Mouse (Mus musculus): ENCODE measurements around the gene Kmo. TPM values are rescaled to one million over a fixed set of nuclear protein-coding genes. Genes with fewer than 3 reads are reported as not detected.

Kmo gene
- polyA plus RNA-seq, 1 experiment from 2014 or later, result 3.1 TPM

DNA sequence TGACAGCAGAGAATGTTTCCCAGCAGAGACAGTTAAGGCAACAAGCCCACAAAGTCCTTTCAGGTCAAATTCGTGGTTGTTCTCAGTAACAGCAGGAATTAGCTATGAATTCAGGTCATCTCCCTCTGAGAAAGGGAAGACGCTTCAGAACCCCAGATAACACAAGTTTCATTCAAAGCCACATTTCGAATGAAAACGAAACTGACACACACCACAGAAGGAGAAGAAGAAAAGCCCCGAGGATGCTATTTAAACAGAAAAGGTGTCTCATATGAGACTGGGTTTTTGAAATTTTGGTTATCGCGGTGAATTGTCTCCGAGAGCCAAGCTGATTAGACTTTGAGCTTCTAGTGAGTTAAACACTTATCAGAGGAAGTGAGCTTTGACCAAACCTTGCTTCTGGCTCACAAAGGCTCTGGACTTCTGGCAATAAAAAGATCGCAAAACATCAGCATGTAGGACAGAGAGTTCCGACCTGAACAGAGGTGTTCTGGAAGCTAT lies 11.6 kb downstream of the Kmo start:
- peak; percentile 17 for DNase-seq (ENCODE audit: low spot score)

DNA sequence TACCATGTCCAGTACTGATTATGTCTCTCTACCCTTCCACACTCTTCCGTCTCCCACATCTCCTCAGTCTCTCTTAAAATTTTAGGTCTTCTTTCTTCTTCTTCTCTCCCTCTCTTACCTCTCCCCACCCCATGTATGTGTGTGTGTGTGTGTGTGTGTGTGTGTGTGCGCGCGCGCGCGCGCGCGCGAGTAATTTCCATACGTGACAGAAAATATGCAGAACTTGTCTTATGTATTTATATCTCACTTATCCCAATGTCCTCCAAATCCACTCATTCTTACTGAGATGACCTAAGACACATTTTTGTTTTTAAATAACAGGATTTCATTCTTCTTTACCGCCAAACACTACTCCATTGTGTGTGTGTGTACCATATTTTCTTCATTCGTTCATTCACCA lies 12.3 kb downstream of the Kmo start:
- DNase-seq (ENCODE audit: low spot score), result no peak

DNA sequence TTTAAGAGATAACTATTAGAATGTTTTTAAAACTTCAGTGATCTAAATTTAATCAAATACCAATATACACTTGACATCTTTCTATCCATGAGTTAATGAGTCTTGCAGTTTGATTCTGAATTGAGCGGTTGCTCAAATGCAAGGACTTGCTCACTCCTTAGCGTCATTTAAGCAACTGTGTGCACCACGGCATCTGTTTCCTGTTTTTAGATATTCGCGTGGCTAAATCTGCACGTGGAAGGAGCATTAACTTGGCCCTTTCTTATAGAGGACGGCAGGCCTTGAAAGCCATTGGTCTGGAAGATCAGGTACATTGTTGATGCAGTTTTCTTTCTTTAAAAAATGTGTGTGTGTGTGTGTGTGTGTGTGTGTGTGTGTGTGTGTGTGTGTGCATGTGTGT lies 17.5 kb downstream of the Kmo start:
- peak; percentile 34 for DNase-seq (ENCODE audit: low spot score)

DNA sequence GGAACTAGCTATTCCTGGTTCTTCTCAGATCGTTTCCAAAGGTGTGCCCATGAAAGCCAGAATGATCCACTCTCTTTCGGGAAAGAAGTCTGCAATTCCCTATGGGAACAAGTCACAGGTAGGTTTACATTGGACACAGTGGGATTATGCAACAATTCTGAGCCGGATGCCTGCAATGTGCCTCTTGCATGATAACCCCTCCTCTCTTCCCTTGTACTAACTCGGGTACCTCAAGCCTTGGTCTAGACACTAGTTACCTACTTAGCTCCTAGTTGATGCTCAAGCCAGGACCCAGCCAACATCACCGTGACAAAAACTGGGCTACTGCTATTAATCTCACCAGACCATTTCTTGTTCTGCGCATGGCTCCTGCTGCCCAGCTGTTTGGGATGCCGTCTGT lies 18.9 kb downstream of the Kmo start:
- no peak for DNase-seq (ENCODE audit: low spot score)

DNA sequence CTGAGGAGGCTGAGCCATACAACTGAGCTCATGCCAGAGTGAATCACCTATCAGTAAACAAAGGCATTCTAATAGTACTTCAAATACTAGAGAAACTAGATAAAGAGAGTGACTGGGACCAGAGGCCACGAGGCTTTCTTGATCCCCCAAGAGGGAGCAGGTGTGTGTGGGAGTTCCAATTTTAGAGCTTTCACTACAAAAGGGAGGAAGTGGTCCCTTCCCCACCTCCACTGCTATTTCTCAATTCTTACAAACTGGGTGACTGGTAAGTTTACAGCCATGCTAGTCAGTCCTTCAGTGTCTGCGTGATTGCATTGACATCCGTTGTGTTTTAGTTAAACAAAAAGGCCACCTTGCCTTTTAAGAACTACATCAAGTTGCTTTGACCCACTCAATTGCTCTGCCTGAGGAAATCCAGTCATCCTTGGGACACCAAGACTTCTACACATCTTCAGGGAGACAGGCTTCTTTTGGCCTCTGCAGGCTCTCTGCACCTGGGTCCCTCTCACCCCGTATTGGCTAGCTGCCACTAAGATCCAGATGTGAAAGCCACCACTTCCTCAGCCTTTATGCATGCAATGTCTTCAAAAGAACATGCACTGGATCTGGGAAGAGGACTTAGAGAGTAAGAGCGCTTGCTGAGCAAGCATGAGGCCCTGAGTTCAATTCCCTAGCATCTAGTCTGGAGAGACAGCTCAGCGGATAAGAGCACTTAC lies 20.4 kb downstream of the Kmo start:
- peak; percentile 79 for DNase-seq (ENCODE audit: low spot score)

DNA sequence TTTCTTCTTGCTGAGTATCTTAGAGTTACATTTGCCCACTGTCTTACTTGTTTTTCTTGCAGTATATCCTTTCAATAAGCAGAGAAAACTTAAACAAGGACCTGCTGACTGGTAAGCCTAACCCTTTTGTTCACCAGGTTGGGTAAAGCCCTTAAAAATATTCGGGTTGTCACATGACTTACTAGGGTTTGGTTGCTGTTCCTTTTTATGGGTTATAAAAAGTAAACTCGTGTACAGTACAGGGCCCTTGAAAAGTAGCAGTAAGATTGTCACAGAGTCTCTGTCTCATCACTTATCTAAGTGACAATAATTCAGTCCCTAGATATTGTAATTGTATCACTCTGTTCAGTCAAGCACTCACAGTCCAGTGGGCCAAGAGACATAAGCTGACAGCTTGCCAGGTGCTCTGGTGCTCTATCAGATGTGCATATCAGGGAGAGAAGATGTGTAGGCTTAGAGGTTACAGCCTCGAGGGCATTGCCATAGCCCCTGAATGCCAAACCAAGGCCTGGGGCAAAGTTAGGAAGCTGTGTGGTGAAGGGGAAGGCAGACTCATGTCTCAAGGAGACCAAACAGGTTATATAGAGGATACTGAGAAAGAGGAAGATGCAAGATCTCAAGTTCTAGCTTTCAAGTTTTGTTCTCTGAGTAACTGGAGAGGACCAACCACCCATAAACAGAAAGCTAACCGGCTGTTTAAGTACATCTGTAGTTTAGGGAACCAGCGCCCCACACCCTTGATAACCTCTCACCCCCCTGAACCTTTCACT lies 23.5 kb downstream of the Kmo start:
- no peak for DNase-seq (ENCODE audit: low spot score)

DNA sequence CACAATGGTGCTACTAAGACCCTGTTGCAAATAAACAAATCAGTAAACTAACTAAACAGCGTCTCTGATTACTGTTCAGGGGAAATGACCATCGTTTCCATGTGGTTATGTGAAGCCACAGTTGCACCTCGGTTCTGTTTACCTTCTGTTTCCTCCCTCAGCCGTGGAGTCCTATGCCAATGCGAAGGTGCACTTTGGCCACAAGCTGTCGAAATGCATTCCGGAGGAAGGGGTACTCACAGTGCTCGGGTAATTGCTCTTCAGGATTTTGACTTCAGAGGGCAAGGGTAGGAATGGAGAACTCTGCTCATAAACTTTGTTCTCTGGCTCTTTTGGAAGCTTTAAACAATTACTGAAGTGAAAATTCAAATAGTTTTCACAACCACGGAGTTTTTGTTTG lies 26.8 kb downstream of the Kmo start:
- no peak for DNase-seq (ENCODE audit: low spot score)

DNA sequence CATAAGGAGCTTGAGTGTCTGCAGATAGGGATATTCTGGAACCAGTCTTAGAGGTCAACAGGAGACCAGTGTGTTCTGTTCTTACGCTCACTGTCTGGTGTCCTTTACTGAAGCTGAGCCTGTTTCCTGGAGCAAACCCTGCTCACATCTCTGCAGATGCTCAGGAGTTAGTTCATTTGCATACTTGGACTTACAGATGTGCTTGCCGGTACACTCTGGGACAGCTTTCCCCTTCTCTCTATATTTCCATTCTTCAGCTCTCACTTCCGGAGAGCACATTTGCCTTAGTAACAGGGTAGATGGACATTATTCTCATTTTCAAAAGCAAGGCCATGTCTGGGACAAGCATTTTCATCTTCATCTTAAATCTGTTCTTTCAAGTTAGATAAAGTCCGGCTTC lies 28.4 kb downstream of the Kmo start:
- no peak for DNase-seq (ENCODE audit: low spot score)

DNA sequence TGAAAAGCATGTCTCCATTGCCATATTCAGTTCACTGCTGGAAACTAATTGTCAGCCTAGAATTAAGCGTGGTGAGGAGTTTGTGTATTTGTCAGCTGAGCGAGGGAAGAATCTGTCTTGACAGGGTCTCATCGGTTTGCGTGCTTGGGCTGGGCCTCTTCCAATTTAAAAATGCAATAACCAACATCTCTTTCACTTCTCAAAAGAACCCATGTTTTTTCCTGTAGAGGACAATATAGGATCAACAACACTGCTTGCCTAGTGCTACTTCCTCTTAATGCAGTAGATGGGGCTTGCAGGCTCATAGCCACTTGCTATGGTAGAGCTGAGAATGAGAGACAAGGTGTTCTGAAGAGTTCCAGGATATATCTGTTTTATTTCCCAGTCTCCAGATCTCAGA lies 39.7 kb downstream of the Kmo start:
- no peak for DNase-seq (ENCODE audit: low spot score)

DNA sequence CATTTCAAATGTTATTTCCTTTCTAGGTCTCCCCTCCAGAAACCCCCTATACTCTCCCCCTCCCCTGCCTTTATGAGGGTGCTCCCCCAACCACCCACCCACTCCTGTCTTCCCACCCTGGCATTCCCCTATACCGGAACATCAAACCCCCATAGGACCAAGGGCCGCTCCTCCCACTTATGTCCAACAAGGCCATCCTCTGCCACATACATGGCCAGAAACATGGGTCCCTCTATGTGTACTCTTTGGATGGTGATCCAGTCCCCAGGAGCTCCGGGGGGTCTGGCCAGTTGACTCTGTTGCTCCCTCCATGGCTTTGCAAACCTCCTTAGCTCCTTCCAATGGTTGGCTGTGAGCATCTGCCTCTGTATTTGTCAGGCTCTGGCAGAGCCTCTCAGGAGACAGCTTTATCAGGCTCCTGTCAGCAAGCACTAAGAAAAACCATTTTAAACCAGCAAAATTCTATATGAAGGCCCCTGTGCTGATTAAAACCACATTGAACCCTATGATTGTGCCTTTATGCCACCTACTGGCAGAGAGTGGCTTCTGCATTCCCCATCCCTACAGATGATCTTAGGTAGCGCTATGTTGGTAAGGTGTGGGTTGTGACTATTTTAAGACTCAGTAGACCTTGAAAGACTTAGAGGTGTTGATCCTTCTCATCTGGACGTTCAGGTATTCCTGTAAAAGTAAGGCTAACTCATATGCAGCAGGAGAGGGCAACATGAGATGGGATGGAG lies 48.7 kb downstream of the Kmo start:
- DNase-seq (ENCODE audit: low spot score), result peak; percentile 73

DNA sequence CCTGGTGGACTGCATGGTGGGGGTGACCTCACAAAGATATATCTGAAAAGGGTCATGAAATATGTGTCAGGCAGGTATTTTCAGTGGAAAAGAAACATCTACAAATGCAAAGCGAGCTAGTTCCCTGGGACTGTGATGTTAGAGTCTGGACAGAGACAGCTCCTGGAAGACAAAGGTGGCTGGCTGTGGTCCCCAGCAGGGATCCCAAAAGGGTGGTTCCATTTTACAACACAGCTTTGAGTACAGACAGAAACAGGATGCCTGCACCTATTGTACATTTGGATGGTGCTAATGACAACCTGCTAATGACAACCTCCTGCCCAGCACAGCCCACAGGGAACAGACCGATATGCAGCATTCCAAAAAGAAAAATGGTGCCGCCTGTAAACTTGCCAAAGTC lies 49.3 kb downstream of the Kmo start:
- DNase-seq (ENCODE audit: low spot score), result no peak

DNA sequence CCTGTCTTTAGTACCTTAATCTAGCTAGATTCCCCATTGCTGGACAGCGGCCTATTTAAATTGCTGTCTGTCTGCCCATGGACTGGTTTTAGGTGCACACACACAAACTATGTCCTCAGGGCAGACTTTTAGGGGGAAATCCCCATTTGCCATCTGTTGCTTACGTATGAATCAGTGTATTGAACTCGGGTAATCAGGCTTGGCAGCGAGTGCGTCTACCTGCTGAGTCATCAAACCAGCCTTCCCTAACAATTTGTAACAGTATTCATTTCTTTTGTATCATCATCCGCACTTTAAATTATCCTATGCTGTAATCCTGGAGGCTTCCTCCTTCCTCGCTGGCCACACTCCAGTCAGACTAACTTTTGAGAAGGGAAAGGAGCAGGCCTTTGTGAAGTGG lies 49.9 kb downstream of the Kmo start:
- no peak for DNase-seq (ENCODE audit: low spot score)

DNA sequence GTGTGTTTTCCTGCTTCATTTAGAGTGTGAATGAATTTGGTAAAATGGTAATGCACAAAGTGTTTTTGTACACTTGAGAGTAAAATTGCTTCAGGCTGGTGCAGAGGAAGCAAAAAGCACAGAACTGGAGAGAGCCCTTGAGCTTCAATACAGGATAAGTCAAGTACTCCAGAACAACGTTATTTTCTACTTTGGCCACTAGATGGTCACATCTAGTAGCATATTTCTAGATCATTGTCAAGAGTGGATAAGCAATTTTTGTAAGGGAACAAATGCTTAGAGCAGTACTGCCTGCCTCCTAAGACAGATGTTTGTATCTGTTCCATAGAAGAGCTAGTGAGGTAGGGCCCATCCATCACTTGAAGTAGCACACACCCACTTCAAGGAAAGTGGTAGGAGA lies 51.4 kb downstream of the Kmo start:
- no peak for DNase-seq (ENCODE audit: low spot score)

DNA sequence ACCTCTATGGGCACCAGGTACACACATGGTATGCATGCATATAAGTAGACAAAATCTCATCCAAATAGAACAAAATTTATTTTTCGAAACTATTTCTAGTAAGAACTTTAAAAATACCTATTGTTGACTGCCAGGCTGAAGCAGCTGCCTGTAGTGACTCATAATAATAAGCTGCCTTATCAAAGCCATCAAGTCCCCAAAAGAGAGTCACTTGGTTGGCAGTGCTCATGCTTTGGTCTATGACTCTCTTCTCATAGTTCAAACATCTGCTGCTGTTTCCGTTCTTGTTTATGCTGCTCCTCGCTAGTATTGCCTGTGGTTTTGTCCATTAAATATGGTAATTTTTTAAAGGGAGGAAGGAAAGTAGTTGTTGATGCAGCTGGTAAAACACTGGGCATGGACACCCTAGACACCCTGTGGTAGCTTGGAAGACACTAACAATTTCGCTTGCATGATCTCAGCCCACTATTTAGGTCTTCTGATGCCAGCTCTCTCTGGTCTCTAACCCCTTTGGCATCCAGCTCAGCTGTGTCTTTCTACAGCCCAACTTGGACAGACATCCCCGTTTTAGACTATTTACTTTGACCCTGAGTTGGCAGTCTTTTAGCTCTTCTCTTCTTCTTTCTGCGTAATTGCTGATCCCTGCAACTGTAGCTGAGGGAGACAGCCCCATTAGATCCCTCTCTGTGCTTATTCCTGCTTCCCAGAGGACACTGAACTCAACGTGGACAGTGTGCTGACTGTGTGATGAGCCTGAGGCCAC lies 53.6 kb downstream of the Kmo start:
- DNase-seq (ENCODE audit: low spot score), result no peak

DNA sequence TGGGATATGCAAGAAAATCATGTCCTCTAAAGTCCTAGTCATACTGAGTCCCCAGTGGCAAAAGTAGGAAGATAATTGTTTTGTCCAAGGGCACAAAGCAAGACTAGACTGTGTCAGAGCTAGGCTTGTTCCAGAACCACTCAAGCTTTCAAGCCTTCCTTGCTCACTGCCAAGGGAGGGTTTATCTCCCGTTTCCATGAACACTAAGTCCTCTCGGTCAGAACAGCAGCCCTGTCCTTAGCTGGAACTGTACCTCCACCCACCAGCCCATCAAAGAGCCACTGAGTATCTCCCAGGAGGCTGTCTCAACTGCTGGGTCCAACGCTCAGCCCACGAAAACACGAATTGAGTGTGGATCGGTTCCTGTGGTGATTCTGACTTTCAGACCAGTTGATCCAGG lies 54.9 kb downstream of the Kmo start:
- no peak for DNase-seq (ENCODE audit: low spot score)

DNA sequence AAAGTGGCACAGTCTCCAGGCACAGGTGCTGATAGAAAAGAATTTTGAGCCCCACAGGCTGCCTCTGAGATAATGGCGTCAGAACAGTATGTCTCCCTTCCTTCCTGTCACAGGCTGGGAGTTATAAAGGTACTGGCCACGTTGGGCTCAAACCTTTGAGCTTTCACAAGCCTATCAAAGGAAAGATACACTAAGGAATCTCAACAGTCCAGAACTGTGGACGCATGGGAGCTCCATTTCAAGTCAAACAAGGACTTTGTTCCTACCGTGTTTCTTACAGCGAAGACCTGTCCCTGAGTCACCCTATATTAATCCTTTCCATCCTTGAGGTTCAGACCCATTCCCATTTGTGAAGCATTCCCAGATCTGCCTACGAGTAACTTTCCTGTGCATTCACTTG lies 57.3 kb downstream of the Kmo start:
- DNase-seq (ENCODE audit: low spot score), result no peak

DNA sequence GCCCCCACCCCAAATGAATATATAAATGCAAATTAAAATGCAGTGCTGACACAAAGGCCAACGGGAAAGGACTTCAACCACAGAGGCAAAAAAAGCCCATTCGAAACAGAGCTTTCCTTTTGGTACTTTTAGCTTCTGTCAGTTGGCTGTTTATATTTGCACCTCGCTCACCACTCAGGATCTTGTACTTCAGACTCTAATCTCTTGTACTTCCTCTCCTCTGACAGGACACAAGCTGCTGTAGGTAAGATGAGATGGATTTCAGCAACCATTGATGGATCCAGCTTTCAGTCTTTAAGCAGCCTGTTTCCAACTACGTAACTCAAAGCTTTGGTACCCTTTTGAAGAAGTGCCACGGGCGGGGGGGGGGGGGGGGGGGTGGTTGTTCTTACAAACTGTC lies 60.8 kb downstream of the Kmo start:
- no peak for DNase-seq (ENCODE audit: low spot score)

DNA sequence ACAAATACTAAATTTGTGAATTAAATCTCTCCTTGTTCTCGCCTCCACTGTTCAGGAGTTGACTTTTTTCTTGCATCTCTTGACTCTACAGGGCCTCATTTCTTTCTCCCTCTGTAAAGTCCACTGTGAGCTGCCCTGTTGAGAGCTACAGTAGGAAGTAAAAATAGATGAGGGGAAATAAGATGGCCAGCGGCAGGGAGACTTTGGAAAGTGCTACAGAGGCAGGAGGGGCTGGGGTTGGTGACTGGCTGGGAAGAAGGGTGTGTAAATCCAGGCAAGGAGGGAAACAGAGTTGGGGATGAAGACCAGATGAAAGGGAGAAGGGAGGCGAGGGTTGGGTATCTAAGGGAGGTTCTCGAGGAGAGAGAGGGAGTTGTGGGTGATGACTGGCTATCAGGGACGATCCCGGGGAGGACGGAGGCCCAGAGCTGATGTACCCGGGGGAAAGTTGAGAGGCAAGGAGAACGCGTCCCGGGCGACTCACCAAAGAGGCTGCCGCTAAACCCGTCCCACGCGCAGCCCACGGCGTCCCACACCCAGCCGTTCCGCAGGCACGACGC lies 71.6 kb downstream of the Kmo start:
- peak; percentile 7 for DNase-seq (ENCODE audit: low spot score)

DNA sequence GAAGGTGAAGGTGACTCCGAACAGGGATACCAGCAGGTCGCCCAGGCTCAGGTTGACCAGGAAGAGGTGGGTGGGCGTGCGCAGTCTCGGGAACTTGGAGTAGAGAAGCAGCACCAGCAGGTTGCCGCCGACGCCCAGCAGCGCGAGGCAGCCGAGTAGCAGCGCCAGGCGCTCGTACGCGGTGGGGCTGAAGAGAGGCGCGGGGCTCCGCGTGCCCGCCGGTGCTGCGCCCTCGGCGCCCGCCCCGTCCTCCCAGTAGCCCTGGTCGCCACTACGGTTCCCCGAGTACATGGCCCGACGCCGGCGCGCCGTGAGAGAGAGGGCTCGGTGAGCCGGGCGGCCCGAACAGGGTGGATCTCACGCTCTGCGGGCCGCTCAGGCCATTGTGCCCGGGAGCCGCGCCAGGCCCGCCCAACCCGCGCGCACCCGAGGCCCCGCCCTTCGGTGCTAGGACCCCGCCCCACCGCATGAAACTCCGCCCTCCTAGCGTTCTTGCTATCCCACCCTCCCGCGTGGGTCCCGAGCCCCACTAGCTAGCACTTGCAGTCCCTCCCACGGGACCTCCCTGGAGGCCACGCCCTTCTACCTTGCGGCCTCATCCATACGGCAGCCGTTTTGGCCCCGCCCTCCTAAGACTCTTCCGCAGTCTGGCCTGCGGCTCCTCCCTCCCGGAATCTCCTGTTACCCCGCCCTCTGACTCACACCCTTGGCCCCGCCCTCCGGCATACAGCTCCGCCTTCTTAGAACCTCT lies 72.2 kb downstream of the Kmo start, which contains the start of the genes Opn3 and Chml:
Opn3 (minus strand) TSS at position 531 of the 751 bp plus-strand sequence.
Chml (minus strand) TSS at position 656 of the 751 bp plus-strand sequence.
- peak; percentile 100 for DNase-seq (ENCODE audit: low spot score)

DNA sequence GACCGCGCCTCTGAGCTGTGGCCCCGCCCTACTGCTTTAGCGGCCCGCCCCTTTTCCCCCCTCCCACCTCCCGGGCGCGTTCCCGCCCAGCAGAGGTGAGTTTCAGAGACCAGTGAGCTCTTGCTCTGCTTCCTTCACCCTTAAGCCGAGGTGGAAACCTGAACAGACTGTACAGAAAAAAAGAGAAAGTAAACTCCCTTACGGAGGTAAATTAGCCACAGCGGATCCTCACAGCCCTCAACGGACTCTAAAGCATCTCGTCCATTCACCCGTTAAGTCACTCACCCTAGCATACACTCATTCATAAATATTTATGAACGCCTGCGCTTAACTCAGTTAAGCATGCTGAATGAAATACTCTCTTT lies 72.8 kb downstream of the Kmo start:
- DNase-seq (ENCODE audit: low spot score), result no peak

Measured in thymus, postnatal 0 days (tissue).